Mouse (Mus musculus) telencephalon, adult 2 months (tissue): ENCODE data around the gene Secisbp2l.

Experiments
- DNase-seq: peaks from one replicate; pipeline ENCODE4 v3.0.0-alpha.2; 2011; ENCODE audit warnings: low read depth, low spot score

Gene Secisbp2l

DNA sequence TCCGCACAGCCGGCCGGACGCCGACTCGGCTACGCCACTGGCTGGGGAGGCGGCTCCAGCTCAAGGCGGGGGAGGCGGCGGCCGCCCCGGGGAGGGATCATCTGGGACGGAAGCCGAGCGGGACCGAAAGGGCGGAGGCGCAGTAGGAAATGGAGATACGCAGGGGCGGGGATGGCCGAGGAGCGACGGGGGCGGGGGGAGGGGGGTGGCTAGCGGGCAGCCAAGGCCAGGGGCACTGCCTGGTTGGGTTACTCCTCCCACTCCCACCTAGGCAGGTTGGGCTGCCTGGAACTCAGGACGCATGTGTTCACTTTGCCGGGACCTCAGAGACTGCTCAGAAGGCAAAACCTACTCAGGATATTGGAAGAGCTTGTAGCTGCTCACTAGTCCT lies at the start of gene Secisbp2l:
Gene Secisbp2l (minus strand): TSS at position 152 of the 391 bp plus-strand sequence.
- peak; percentile 85 for DNase-seq

DNA sequence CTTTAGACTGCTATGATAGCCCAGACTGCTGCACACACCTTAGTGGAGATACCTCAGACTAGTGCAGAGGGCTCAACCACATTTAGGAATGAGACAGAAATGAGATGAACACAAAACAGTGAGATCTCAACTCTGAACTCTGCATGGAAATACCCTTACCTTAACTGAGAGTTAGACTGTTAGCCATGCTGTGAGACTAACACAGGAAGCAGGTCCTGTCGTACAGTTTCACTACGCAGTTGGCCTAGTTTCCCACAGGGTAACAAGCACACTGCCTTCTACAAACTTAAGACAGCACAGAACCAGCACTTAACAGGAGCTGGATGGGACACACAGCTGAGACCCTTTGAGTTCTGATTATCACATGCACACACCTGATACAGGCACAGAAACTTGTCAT lies 47.3 kb upstream of the Secisbp2l start:
- no peak for DNase-seq

DNA sequence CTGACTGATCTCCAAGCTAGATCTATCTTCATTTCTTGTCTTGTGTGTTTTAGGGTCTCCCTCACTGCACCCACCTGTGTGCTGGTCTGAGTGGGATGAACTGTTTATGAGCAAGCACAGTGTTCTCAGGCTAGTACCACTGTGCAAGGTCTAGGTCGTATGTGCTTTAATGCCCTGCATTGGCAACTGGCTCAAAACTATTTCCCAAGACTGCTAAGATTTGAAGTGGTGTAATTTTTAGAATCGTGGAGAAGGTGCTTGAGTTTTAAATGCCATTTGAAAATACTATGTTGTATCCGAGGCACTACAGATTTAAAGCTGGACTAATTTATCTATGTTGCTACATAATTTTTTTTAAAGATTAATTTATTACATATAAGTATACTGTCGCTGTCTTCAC lies 45.2 kb upstream of the Secisbp2l start:
- no peak for DNase-seq

DNA sequence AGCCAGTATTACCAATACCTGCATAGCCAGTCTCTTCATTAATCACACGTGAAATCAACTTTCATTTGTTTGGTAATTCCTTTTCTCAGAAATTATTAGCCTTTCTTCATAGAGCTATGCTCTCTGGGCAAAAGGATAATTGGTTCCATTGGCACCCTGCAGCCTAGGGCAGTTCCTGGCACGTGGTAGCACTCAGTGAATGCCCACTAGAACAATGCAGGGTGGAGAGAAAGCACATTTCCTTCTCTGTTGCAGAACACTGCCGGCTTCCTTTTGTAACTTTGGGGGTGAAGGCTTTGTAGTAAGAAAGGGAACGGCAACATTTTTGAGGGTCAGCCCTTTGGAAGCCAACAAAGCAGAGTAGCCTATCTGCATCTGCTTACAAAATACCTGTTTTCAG lies 43.5 kb upstream of the Secisbp2l start:
- DNase-seq: no peak

DNA sequence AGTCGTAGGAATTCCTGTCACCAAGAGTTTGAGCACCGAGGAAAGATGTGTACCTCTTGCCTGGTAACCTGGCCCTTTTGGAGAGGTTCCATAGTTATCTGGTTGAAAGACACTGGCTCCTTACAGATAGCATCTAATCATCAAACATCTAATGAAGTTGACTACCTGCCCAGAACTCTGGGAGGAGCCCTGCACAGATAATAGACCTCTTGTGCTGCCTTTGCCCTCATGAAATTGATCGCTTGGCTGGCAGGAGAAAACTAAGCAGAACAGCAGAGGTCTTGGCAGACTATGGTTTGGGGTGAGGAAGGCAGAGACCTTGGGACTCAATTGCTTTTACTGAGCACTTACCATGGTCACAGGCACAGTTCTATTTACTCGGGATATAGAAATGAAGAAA lies 37.7 kb upstream of the Secisbp2l start:
- no peak for DNase-seq

DNA sequence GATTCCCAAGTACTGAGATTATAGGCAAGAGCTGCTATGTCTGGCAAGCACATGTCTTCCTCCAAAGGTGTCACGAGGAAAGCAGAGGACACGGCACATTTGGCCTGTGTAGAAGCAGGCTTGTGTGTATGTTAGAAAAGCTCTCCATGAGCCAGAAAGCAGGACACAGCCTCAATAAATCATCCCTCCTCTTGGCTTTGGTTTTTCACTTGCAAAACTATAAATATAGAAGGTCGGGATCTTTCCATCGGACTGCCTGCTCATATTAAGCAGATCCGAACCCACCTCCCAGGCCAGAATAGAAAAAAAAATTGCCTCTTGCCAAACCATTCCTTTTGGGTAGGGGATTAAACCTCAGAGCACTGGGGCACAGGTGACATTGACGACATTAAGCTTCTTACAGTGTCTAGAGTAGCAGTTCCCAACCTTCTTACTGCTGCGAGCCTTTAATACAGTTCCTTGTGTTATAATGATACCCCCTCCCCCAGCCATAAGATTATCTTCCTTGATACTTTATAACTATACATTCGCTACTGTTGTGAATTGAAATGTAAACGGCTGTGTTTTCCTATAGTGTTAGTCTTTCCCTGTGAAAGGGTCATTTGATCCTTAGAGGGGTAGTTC lies 31.4 kb upstream of the Secisbp2l start:
- DNase-seq: no peak

DNA sequence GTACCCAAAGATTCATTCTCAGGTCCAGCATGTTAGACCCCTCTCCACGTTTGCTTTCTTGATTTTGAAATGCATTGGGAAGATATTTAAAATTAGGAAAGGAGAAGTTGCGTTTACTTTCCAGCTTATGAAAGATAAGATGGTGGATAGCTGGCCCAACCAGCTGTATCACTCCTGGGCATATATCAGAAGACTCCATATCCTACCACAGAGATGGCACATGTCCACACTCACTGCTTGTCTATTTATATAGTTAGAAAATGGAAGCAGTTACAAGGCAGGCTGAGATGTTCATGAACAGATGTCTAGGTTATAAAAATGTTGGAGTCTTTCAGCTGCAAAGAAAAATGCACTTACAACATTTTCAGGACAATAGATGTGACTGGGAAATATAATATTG lies 28.7 kb upstream of the Secisbp2l start:
- DNase-seq: peak; percentile 52

DNA sequence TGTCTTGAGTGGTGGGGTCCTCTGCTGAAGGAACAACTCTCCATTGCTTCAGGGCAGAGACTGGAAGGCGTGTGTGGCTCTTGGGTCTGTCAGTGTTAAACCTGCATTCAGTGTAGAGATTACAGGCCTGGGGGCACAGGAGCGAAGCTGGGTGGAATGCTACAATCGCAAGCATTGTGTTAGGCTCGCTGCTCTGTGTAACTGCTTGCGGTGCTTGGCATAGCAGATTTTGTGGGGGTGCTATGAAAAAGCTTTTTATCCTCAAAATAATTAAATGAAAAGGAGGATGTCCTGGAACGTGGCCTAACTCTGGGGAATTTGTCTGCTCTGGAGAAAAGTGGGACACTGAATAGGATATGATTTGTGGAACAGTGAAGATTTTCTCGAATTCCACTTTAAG lies 26.9 kb upstream of the Secisbp2l start:
- peak; percentile 84 for DNase-seq

DNA sequence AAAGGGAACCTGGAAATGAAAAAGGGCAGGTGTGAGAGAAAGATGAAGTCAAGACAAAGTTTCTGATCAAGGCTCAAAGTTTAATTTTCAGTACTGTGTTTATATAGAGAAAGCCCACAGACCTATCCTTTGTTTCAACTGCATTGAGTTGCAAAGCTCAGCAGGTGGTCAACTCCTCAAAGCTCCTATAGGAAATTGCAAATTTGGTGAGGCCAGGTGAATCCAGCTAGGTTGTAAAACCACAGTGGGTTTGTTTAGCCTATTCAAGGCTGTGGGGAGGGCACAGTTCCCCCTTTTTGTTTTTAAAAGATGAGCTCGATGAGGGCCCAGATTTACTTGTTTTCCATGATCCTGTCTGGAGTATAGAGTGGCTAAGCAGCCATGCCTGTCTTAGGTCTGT lies 23.2 kb upstream of the Secisbp2l start:
- DNase-seq: no peak

DNA sequence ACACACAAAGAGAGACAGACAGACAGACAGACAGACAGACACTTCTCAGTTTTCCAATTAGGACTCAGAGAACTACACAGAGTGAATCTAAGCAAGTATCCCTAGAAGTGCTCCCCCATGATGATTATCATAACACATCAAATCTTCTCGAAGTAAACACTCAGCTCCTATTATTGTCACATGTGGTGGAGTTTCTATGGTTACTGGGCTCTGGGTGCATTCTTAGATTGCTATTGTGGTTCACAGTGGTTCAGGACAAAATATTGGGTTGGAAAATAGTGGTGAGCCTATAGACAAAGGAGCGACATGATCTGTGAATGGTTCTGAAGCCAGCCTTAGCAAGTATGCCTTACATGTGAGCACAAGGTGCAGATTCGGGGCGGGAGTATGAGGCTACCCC lies 19.3 kb upstream of the Secisbp2l start:
- DNase-seq: no peak

DNA sequence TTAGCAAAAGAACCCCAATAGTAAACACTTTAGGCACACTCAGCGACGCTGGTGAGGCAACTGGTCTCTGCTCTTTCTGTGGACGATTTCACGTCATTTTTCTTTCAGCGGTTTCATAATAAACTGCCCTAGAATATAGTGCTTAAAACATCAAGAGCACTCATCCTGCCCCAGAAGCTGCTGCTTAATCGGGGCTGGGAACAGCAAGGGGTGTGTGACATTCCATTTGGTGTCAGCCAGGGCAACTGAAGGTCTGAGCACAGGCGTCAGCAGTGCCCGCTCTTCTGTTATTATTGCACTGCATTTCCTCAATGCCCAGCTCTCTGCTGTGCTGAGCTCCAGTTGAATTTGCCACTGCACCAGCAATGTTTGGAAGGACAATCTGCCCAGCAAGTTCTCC lies 18.4 kb upstream of the Secisbp2l start:
- no peak for DNase-seq

DNA sequence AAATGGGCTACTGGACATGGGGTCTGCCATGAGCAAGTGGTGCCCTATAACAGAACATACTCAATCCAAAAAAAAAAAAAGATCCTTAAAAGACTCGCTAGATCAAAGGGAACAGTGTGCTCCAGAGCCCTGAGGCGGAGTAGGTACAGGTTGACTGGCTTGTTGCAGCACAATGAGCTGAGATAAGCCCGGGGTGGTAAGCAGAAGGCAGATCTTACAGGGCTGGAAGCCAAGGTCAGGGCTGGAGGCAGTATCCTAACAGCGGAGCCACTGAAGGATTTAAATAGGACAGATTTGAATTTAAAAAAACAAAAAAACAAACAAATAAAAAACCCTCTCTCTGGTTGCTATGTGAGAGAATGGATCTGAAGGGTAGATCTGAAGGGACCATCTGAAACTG lies 17.8 kb upstream of the Secisbp2l start:
- DNase-seq: no peak

DNA sequence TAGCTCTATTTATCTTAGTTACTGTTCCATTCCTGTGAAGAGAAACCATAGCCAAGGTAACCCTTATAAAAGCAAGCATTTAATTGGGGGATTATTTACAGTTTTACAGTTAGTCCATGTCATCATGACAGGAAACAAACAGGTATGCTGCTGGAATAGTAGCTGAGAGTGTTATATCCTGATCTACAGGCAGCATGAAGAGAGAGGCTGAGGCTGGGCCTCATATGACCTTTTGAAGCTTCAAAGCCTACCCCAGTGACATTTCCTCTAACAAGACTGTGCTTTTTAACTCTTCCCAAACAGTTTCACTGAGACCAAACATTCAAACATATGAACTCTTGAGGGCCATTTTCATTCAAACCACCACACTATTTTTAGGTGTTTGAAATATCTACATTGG lies 15.2 kb upstream of the Secisbp2l start:
- no peak for DNase-seq

DNA sequence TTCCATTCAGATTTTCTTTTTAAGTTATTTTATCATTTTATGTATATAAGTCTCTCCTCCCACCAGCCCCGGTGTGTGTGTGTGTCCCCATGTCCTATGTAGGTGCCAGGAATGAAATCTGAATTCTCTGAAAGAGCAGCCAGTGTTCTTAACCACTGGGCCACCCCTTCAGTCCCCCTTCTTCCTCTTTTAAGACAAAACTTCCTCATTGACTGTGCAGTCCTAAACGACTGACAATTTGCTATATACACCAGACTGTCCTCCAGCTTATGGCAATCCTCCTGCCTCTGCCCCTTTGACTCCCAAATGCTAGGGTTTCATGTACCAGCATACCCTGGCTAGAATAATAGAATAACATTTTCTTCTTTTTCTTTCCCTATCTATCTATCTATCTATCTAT lies 12.4 kb upstream of the Secisbp2l start:
- DNase-seq: no peak

DNA sequence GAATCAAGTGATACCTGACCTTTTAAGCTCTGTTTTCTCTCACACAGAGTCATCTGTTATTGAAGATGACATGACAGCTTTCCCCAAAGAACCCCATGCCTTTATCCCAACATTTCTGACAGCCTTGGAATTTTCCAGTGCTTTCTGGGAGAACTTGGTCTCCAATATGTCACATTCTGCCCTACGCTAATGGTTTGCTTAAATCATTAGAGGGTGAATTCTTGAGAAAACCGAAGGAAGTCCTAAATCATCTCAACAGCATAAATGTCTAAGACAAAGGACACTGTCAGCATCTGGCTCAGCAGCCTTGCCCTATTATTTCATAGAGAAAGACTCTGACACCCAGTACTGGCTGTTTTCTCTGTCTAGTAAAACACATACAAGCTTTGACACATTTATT lies 11.5 kb upstream of the Secisbp2l start:
- DNase-seq: no peak

DNA sequence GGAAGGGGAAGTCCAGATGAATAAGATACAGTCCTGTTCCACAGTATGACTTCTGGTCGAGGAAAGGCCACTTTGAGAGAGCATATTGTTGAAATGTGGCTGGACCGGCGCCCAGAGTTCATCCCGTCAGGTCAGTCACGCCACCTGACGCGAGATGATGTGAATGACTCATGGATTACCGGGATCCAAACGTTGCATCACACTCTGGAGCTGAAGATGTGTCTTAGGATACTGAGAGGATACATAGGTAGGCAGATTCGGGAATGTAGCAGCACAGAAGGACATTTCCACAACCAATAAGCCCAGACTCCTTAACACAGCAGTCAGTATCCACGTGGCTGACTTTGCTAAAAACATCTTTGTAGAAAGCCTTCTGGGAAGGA lies 10.2 kb upstream of the Secisbp2l start:
- no peak for DNase-seq

DNA sequence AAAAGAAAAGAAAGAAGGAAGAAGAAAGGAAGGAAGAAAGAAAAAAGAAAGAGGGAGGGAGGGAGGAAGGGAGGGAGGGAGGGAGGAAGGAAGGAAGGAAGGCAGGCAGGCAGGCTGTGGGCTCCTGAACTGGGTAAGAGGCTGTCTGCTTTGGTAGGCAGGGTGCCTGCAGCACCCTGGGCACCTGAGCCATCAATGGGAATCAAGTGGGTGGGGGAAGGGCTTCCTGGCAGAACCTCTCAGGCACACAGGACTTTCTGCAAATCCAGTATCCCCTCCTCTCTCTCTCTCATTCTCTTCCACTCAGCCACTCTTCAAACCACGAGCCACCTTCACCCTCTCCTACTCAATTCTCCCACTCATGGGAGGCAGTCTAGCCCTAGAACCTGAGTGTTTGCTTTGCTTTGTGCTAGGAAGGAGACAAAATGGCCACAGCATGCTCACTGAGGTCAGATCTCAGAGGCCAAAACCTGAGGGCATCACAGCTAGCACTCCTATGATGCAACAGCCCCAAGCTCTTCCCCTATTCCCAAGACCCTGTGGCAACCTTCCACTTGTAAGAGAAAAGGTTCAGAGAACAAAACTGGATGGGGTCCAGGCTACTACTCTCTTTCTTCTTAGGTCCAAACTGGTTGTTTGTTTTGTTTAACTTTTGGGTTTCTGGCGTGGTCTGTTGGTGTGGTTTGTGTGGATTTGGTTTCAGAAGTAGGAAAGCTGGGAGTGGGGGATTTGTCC lies 9.6 kb upstream of the Secisbp2l start:
- DNase-seq: no peak

DNA sequence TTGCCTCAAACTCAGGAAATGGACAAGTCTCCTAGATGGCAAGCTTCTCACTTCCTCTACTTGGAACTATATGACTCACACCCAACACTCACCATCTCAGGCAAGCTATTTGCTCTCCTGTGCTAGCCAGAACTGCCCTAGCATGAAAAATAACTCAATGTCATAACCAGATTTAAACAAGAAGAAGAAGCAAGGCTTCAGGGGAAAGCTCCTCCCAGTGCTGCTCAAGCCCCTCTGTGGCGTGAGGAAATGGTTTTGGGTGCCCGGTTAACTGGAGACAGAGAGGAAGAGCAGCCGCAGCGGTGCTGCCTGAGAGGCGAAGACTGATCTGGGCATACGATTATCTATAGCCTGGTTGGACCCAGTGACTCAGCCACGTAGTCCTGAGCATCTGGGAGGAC lies 8.8 kb upstream of the Secisbp2l start:
- DNase-seq: no peak

DNA sequence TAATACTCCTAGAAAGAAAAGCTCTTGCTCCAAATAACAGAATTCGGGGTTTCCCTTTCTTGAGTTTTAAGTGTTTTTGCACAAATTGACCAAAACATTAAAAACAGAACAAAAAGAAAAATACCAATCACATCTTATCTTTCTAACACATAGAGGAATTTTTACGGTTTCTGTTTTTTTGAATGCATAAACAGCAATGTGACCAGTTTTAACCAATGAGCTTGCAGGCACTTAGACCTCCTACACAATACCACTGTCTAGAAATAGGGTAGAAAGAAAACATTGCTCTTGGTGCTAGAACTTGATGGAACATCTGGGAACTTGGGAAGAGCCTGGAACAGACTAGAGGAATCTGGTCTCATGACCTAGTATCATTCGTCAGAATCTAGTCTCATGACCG lies 7.6 kb upstream of the Secisbp2l start:
- no peak for DNase-seq

DNA sequence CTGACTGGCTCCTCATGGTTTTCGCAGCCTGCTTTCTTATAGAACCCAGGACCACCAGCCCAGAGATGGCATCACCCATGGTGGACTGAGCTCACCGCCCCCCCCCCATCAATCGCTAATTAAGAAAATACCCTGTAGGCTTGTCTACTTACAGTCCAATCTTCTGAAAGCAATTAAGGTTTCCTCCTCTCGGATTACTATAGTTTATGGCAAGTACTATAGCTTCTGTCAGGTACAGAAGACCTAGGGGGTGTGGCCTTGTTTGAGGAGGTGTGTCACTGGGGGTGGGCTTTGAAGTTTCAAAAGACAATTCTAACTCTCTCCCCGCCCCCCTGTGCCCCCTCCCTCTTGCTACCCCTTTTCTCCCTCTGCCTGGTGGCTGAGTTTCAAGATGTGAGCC lies 6.6 kb upstream of the Secisbp2l start:
- DNase-seq: no peak

DNA sequence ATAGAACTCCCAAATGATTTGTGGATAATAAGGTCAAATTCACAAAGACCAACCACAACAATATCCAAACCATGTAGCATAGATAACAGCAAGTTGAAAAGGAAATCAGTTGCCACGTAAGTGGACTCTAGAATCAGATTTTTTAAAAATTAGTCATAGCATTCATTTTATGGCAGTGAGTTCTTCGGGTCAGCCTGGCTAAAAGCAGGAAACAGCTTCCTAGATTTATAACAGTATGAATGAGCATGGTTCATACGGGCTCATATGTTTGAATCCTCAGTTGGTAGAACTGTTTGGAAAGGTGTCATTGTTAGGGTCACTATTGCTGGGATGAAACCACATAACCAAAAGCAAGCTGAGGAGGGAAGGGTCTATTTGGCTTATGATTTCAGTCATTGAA lies 6.1 kb upstream of the Secisbp2l start:
- DNase-seq: no peak

DNA sequence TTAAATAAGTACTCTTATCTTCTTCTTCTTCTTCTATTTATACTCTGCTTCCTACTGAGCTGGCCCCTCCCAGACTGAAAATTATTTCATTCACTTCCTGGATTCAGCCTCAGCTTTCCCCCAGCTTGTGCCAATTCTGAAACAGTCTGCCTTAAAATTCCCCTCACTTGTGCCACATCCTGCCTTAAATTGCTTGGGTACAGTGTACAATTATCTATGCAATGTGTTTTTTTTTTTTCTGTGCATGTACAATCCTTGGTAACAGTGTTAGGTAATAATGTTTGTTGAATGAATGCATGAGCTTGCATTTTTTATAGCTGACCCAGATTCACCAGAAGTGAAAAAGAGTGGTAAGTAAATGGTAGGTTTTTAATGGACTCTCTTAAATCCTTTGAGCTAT lies 5.7 kb upstream of the Secisbp2l start:
- DNase-seq: no peak

DNA sequence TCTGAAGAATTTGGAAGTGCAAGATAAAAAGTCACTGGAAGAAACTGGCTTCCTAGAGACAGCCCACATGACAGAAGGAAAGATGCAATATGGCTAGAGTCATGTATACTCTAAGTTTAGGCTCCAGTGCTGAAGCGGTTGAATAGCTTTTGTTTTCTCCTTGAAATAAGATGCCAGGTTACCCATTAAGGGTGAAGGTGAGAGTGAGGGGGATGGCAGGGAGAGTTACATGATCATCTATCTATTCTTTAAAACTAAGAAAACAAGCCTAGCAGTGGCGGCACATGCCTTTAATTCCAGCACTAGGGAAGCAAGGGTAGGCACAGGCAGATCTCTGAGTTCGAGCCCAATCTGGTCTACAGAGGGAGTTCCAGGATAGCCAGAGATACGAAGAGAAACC lies 2.4 kb upstream of the Secisbp2l start:
- DNase-seq: no peak

DNA sequence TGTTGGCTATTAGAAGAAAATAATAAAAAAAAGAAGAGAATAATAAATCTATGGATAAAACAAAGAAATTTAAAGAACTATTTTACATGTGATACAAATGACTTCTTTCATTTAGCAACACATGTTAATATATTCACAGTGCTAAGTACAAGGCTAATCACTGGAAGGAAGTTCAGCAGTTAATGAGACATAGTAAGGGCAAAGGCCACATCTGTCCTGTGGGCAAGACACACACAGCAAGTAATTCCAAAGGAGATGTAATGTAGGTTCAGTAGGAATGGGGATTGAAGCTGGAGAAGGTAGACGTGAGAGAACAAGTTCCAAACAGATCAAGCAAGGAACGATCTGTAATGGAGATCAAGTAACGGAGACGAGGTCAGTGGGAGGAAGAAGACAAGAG lies 1.7 kb upstream of the Secisbp2l start:
- no peak for DNase-seq
